Mouse (Mus musculus): ENCODE measurements around the gene Exph5. TPM values are rescaled to one million over a fixed set of nuclear protein-coding genes. Genes with fewer than 3 reads are reported as not detected.

Exph5 gene
- polyA plus RNA-seq, 1 experiment, result not detected

GRCm38 (mm10) chr9:53333436-53333835 lies 32.0 kb downstream of the Exph5 start:
- no peaks in the 10 kb centered on the region for H3K36me3 ChIP-seq (replicated peaks; ENCODE audit: low read length)
- H3K9me3 ChIP-seq, result peaks cover 14% of the 10 kb centered on the region
- peaks cover 13% of the 10 kb centered on the region for H3K27me3 ChIP-seq (replicated peaks)
- H3K4me3 ChIP-seq (replicated peaks), result no peak overlapping the region
- TF ChIP-seq FLI1 (IDR thresholded peaks at IDR 0.05; ENCODE audit: low read length) (no peak), GATA1 (IDR thresholded peaks at IDR 0.05; ENCODE audit: borderline replicate concordance, low read length) (no peak)
- H3K4me1 ChIP-seq, result peaks cover 22% of the 10 kb centered on the region

- Histone ChIP-seq H3K36me3 (replicated peaks; ENCODE audit: low read length) (no peaks in the 10 kb centered on the region), H3K27me3 (replicated peaks) (peaks cover 16% of the 10 kb centered on the region), H3K9me3 (peaks cover 14% of the 10 kb centered on the region), H3K4me3 (replicated peaks) (no peak overlapping the region), H3K4me1 (peaks cover 19% of the 10 kb centered on the region)
- no peak for TF ChIP-seq GATA1 (IDR thresholded peaks at IDR 0.05; ENCODE audit: borderline replicate concordance, low read length)
- no peak for TF ChIP-seq FLI1 (IDR thresholded peaks at IDR 0.05; ENCODE audit: low read length)
Observed at GRCm38 (mm10) chr9:53335131-53335530, 33.7 kb downstream of the Exph5 start.

- TF ChIP-seq FLI1 (IDR thresholded peaks at IDR 0.05; ENCODE audit: low read length) (no peak), GATA1 (IDR thresholded peaks at IDR 0.05; ENCODE audit: borderline replicate concordance, low read length) (no peak)
- H3K36me3 ChIP-seq (replicated peaks; ENCODE audit: low read length), result no peaks in the 10 kb centered on the region
- no peak overlapping the region for H3K4me3 ChIP-seq (replicated peaks)
- no peaks in the 10 kb centered on the region for H3K9me3 ChIP-seq
- H3K27me3 ChIP-seq (replicated peaks), result peaks cover 32% of the 10 kb centered on the region
- H3K4me1 ChIP-seq, result peaks cover 28% of the 10 kb centered on the region
Observed at GRCm38 (mm10) chr9:53339603-53340002, 38.1 kb downstream of the Exph5 start.

- H3K9me3 ChIP-seq, result no peaks in the 10 kb centered on the region
- H3K36me3 ChIP-seq (replicated peaks; ENCODE audit: low read length), result no peaks in the 10 kb centered on the region
- H3K4me1 ChIP-seq, result peaks cover 37% of the 10 kb centered on the region
- peak overlapping the region; percentile 88 for H3K4me3 ChIP-seq (replicated peaks)
- TF ChIP-seq FLI1 (IDR thresholded peaks at IDR 0.05; ENCODE audit: low read length) (no peak), GATA1 (IDR thresholded peaks at IDR 0.05; ENCODE audit: borderline replicate concordance, low read length) (no peak)
- peaks cover 36% of the 10 kb centered on the region for H3K27me3 ChIP-seq (replicated peaks)
Observed at GRCm38 (mm10) chr9:53340328-53340916, 39.0 kb downstream of the Exph5 start.

- Histone ChIP-seq H3K4me1 (peaks cover 37% of the 10 kb centered on the region), H3K4me3 (replicated peaks) (peak overlapping the region; percentile 88), H3K9me3 (no peaks in the 10 kb centered on the region), H3K27me3 (replicated peaks) (peaks cover 36% of the 10 kb centered on the region), H3K36me3 (replicated peaks; ENCODE audit: low read length) (no peaks in the 10 kb centered on the region)
- TF ChIP-seq FLI1 (IDR thresholded peaks at IDR 0.05; ENCODE audit: low read length) (no peak), GATA1 (IDR thresholded peaks at IDR 0.05; ENCODE audit: borderline replicate concordance, low read length) (no peak)
Observed at GRCm38 (mm10) chr9:53340969-53341368, 39.5 kb downstream of the Exph5 start.

GRCm38 (mm10) chr9:53341981-53342380 lies 40.5 kb downstream of the Exph5 start:
- no peak for TF ChIP-seq FLI1 (IDR thresholded peaks at IDR 0.05; ENCODE audit: low read length)
- no peak for TF ChIP-seq GATA1 (IDR thresholded peaks at IDR 0.05; ENCODE audit: borderline replicate concordance, low read length)
- H3K9me3 ChIP-seq, result no peaks in the 10 kb centered on the region
- H3K4me3 ChIP-seq (replicated peaks), result no peak overlapping the region
- no peaks in the 10 kb centered on the region for H3K36me3 ChIP-seq (replicated peaks; ENCODE audit: low read length)
- H3K27me3 ChIP-seq (replicated peaks), result peaks cover 37% of the 10 kb centered on the region
- H3K4me1 ChIP-seq, result peaks cover 29% of the 10 kb centered on the region

- Histone ChIP-seq H3K36me3 (replicated peaks; ENCODE audit: low read length) (no peaks in the 10 kb centered on the region), H3K27me3 (replicated peaks) (peaks cover 36% of the 10 kb centered on the region), H3K4me1 (peaks cover 34% of the 10 kb centered on the region), H3K9me3 (peaks cover 2% of the 10 kb centered on the region; the same call in 1 of the 2 replicates), H3K4me3 (replicated peaks) (no peak overlapping the region)
- TF ChIP-seq GATA1 (IDR thresholded peaks at IDR 0.05; ENCODE audit: borderline replicate concordance, low read length) (no peak), FLI1 (IDR thresholded peaks at IDR 0.05; ENCODE audit: low read length) (no peak)
Observed at GRCm38 (mm10) chr9:53344646-53345432, 43.4 kb downstream of the Exph5 start.

- peaks cover 9% of the 10 kb centered on the region for H3K9me3 ChIP-seq
- H3K36me3 ChIP-seq (replicated peaks; ENCODE audit: low read length), result no peaks in the 10 kb centered on the region
- TF ChIP-seq FLI1 (IDR thresholded peaks at IDR 0.05; ENCODE audit: low read length) (no peak), GATA1 (IDR thresholded peaks at IDR 0.05; ENCODE audit: borderline replicate concordance, low read length) (no peak)
- H3K4me1 ChIP-seq, result peaks cover 29% of the 10 kb centered on the region
- peaks cover 31% of the 10 kb centered on the region for H3K27me3 ChIP-seq (replicated peaks)
- H3K4me3 ChIP-seq (replicated peaks), result no peak overlapping the region
Observed at GRCm38 (mm10) chr9:53345728-53346127, 44.3 kb downstream of the Exph5 start.

- TF ChIP-seq GATA1 (IDR thresholded peaks at IDR 0.05; ENCODE audit: borderline replicate concordance, low read length) (no peak), FLI1 (IDR thresholded peaks at IDR 0.05; ENCODE audit: low read length) (no peak)
- Histone ChIP-seq H3K36me3 (replicated peaks; ENCODE audit: low read length) (no peaks in the 10 kb centered on the region), H3K4me1 (peaks cover 23% of the 10 kb centered on the region), H3K9me3 (peaks cover 11% of the 10 kb centered on the region), H3K4me3 (replicated peaks) (no peak overlapping the region), H3K27me3 (replicated peaks) (peaks cover 25% of the 10 kb centered on the region)
Observed at GRCm38 (mm10) chr9:53346402-53346801, 44.9 kb downstream of the Exph5 start.

GRCm38 (mm10) chr9:53349211-53349610 lies 47.7 kb downstream of the Exph5 start:
- Histone ChIP-seq H3K9me3 (peaks cover 11% of the 10 kb centered on the region), H3K36me3 (replicated peaks; ENCODE audit: low read length) (no peaks in the 10 kb centered on the region), H3K27me3 (replicated peaks) (peaks cover 20% of the 10 kb centered on the region), H3K4me3 (replicated peaks) (no peak overlapping the region), H3K4me1 (peaks cover 17% of the 10 kb centered on the region)
- no peak for TF ChIP-seq FLI1 (IDR thresholded peaks at IDR 0.05; ENCODE audit: low read length)
- no peak for TF ChIP-seq GATA1 (IDR thresholded peaks at IDR 0.05; ENCODE audit: borderline replicate concordance, low read length)
